Mouse (Mus musculus): ENCODE measurements around the gene Ssr1.

DNA sequence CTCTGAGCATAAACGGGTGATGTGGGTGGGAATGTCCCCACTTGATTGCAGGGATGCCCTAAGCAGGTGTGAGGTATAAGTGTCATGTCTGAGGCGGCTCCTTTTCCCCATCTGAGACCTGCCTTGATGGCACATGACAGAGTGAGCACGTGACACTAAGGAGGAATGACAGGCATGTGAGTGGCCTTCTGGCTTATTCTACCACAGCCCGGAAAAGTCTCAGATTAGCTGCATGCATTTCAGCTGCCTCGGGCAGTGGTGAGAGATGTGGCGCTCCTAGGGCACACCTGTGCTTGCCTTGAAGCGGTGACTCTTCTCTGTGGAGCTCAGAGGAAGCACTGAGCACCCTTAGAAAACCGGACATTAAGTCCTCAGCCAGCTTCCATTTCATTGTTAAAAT, 48.6 kb downstream of the Ssr1 start:
- TF ChIP-seq CTCF (IDR thresholded peaks at IDR 0.05; ENCODE audit: low read depth, low read length) (no peak), GATA1 (IDR thresholded peaks at IDR 0.05; ENCODE audit: borderline replicate concordance, low read length) (no peak), GATA2 (IDR thresholded peaks at IDR 0.05; ENCODE audit: borderline replicate concordance, low read depth, low read length) (no peak)
